Mouse (Mus musculus): ENCODE results near the gene Gm11627.

GRCm38 (mm10) chr11:102586445-102587130 is 7.3 kb upstream of the Gm11627 start:
- no peak for TF ChIP-seq CTCF (IDR thresholded peaks at IDR 0.05; ENCODE audit: extremely low read depth, insufficient read depth, insufficient read length, insufficient replicate concordance)
- TF ChIP-seq POLR2A (IDR thresholded peaks at IDR 0.05; ENCODE audit: low read depth, low read length), result no peak

Data from spleen, adult 2 months (tissue).